Mouse (Mus musculus) hindbrain, embryonic 11.5 days (tissue): ENCODE results near the gene Arhgap18. TPM values are rescaled to one million over a fixed set of nuclear protein-coding genes. Genes with fewer than 3 reads are reported as not detected.
A peak's percentile ranks its signal among the peaks of the same experiment; 100 is the strongest.

Source experiments
- ATAC-seq: fragments of 200-750 bp; cut with Nextera tagmentation; 2 replicates; pipeline ENCODE4 v1.8.0; 2017; ENCODE audit warnings: mild to moderate bottlenecking, moderate TSS enrichment, moderate library complexity; ENCODE audit not compliant: low FRiP score
- DNase-seq: peaks from one replicate; pipeline ENCODE4 v3.0.0-alpha.2; 2015; ENCODE audit warnings: low spot score
- H3K27ac ChIP-seq: fragments of 300-500 bp; sonication (generic); 2 replicates; pipeline ENCODE4 v1.5.1; 2014; ENCODE audit warnings: mild to moderate bottlenecking, low read depth, low read length
- H3K27me3 ChIP-seq: fragments of 300-500 bp; sonication (generic); 2 replicates; pipeline ENCODE4 v1.6.1; 2014; ENCODE audit warnings: mild to moderate bottlenecking, low read length, moderate library complexity, mixed read lengths; ENCODE audit not compliant: control insufficient read depth, insufficient read depth
- H3K36me3 ChIP-seq: fragments of 300-500 bp; sonication (generic); 2 replicates; pipeline ENCODE4 v1.6.1; 2014; ENCODE audit warnings: mild to moderate bottlenecking, low read length, moderate library complexity, mixed read lengths; ENCODE audit not compliant: control insufficient read depth, insufficient read depth
- H3K4me1 ChIP-seq: fragments of 300-500 bp; sonication (generic); replicated peaks from 2 replicates; pipeline ENCODE4 v1.6.1; 2014; ENCODE audit warnings: low read length, mixed read lengths; ENCODE audit not compliant: control insufficient read depth, insufficient read depth
- H3K4me2 ChIP-seq: fragments of 300-500 bp; sonication (generic); replicated peaks from 2 replicates; pipeline ENCODE4 v1.6.1; 2014; ENCODE audit warnings: mild to moderate bottlenecking, low read depth, low read length
- H3K4me3 ChIP-seq: fragments of 300-500 bp; sonication (generic); 2 replicates; pipeline ENCODE4 v1.5.1; 2014; ENCODE audit warnings: low read depth, low read length
- H3K9ac ChIP-seq: fragments of 300-500 bp; sonication (generic); 2 replicates; pipeline ENCODE4 v1.6.1; 2014; ENCODE audit warnings: low read depth, low read length
- H3K9me3 ChIP-seq: fragments of 300-500 bp; sonication (generic); 2 replicates; pipeline ENCODE4 v1.6.1; 2016; ENCODE audit warnings: low read length; ENCODE audit not compliant: control insufficient read depth
- WGBS: fragments of 180-500 bp; shearing (Covaris S2); extraction: QIAGEN DNeasy Blood & Tissue Kit; methylation state at CpG from one replicate; pipeline ENCODE4 v1.1.7; 2014; 5-methylcytosine and 5-hydroxymethylcytosine counted together
- polyA plus RNA-seq: library from polyadenylated mRNA; unstranded; fragments of >200 nt; fragmentation: Nextera tagmentation; extraction: Ambion mirVana; gene quantifications from 2 replicates; pipeline ENCODE4 v1.2.1, GENCODE M21; 2014

Gene Arhgap18
- polyA plus RNA-seq, 1 experiment from 2014 or later = 12.9 TPM

GRCm38 (mm10) chr10:26810059-26810458 lies 56.8 kb downstream of the Arhgap18 start:
- Histone ChIP-seq H3K4me3 (no peak overlapping the region), H3K4me1 (no peaks in the 10 kb centered on the region), H3K9me3 (no peaks in the 10 kb centered on the region), H3K36me3 (no peaks in the 10 kb centered on the region), H3K4me2 (no peak overlapping the region), H3K27me3 (no peaks in the 10 kb centered on the region), H3K9ac (no peak overlapping the region), H3K27ac (no peak overlapping the region)
- WGBS = 89% methylated on average over 7 of the region's 7 CpGs
- DNase-seq = no peak
- no peak for ATAC-seq

GRCm38 (mm10) chr10:26810810-26811209 lies 57.6 kb downstream of the Arhgap18 start:
- Histone ChIP-seq H3K27me3 (no peaks in the 10 kb centered on the region), H3K27ac (no peak overlapping the region), H3K9me3 (no peaks in the 10 kb centered on the region), H3K9ac (no peak overlapping the region), H3K4me3 (no peak overlapping the region), H3K36me3 (no peaks in the 10 kb centered on the region), H3K4me2 (no peak overlapping the region), H3K4me1 (no peaks in the 10 kb centered on the region)
- DNase-seq (no peak), ATAC-seq (no peak)
- WGBS = 81% methylated on average over 5 of the region's 5 CpGs

GRCm38 (mm10) chr10:26811342-26811741 lies 58.1 kb downstream of the Arhgap18 start:
- Histone ChIP-seq H3K9ac (no peak overlapping the region), H3K27ac (no peak overlapping the region), H3K36me3 (no peaks in the 10 kb centered on the region), H3K4me2 (no peak overlapping the region), H3K4me3 (no peak overlapping the region), H3K4me1 (no peaks in the 10 kb centered on the region), H3K9me3 (no peaks in the 10 kb centered on the region), H3K27me3 (no peaks in the 10 kb centered on the region)
- WGBS = 72% methylated on average over 4 of the region's 4 CpGs
- ATAC-seq (no peak), DNase-seq (no peak)

GRCm38 (mm10) chr10:26815646-26816045 lies 62.4 kb downstream of the Arhgap18 start:
- H3K27me3 ChIP-seq = no peaks in the 10 kb centered on the region
- H3K4me2 ChIP-seq = no peak overlapping the region
- no peak overlapping the region for H3K9ac ChIP-seq
- H3K4me1 ChIP-seq = no peaks in the 10 kb centered on the region
- H3K4me3 ChIP-seq = no peak overlapping the region
- no peaks in the 10 kb centered on the region for H3K36me3 ChIP-seq
- H3K27ac ChIP-seq = no peak overlapping the region
- DNase-seq (no peak), ATAC-seq (no peak)
- H3K9me3 ChIP-seq = no peaks in the 10 kb centered on the region
- WGBS = 94% methylated on average over 8 of the region's 8 CpGs

- no peak for ATAC-seq
- Histone ChIP-seq H3K4me2 (no peak overlapping the region), H3K36me3 (no peaks in the 10 kb centered on the region), H3K27ac (no peak overlapping the region), H3K9ac (no peak overlapping the region), H3K4me1 (no peaks in the 10 kb centered on the region), H3K4me3 (no peak overlapping the region), H3K27me3 (no peaks in the 10 kb centered on the region), H3K9me3 (no peaks in the 10 kb centered on the region)
- no peak for DNase-seq
Measured at GRCm38 (mm10) chr10:26820326-26820725, 67.1 kb downstream of the Arhgap18 start.

GRCm38 (mm10) chr10:26820936-26821335 lies 67.7 kb downstream of the Arhgap18 start:
- Histone ChIP-seq H3K4me3 (no peak overlapping the region), H3K9ac (no peak overlapping the region)
- ATAC-seq = no peak

GRCm38 (mm10) chr10:26823997-26824396 lies 70.8 kb downstream of the Arhgap18 start:
- H3K36me3 ChIP-seq = no peaks in the 10 kb centered on the region
- H3K4me1 ChIP-seq = no peaks in the 10 kb centered on the region
- no peak overlapping the region for H3K27ac ChIP-seq
- H3K4me3 ChIP-seq = no peak overlapping the region
- ATAC-seq = no peak
- no peaks in the 10 kb centered on the region for H3K9me3 ChIP-seq
- H3K27me3 ChIP-seq = no peaks in the 10 kb centered on the region
- no peak overlapping the region for H3K4me2 ChIP-seq
- no peak overlapping the region for H3K9ac ChIP-seq
- WGBS = 67% methylated on average over 5 of the region's 5 CpGs
- DNase-seq = no peak

More at GRCm38 (mm10) chr10:26820936-26821335, 67.7 kb downstream of the Arhgap18 start:
- DNase-seq = no peak
- WGBS = 69% methylated on average over 1 of the region's 1 CpGs
- H3K9me3 ChIP-seq = no peaks in the 10 kb centered on the region
- H3K36me3 ChIP-seq = no peaks in the 10 kb centered on the region
- no peak overlapping the region for H3K4me2 ChIP-seq
- no peak overlapping the region for H3K27ac ChIP-seq
- no peaks in the 10 kb centered on the region for H3K4me1 ChIP-seq
- no peaks in the 10 kb centered on the region for H3K27me3 ChIP-seq

GRCm38 (mm10) chr10:26825246-26825889 lies 72.1 kb downstream of the Arhgap18 start:
- Histone ChIP-seq H3K27me3 (no peaks in the 10 kb centered on the region), H3K4me1 (no peaks in the 10 kb centered on the region), H3K27ac (no peak overlapping the region), H3K4me3 (no peak overlapping the region), H3K36me3 (no peaks in the 10 kb centered on the region), H3K4me2 (no peak overlapping the region), H3K9me3 (no peaks in the 10 kb centered on the region), H3K9ac (no peak overlapping the region)
- ATAC-seq (no peak), DNase-seq (no peak)
- WGBS = 74% methylated on average over 8 of the region's 8 CpGs

GRCm38 (mm10) chr10:26827315-26827714 lies 74.1 kb downstream of the Arhgap18 start:
- Histone ChIP-seq H3K9me3 (no peaks in the 10 kb centered on the region), H3K4me1 (no peaks in the 10 kb centered on the region), H3K27me3 (no peaks in the 10 kb centered on the region), H3K36me3 (no peaks in the 10 kb centered on the region), H3K4me3 (no peak overlapping the region), H3K9ac (no peak overlapping the region), H3K27ac (0 out of 2 replicates have a peak overlapping the region, but pooled peaks have one; percentile 7), H3K4me2 (no peak overlapping the region)
- WGBS = 32% methylated on average over 5 of the region's 5 CpGs
- ATAC-seq = peak; percentile 85
- DNase-seq = peak; percentile 23
